Mouse (Mus musculus) stomach, embryonic 16.5 days (tissue): ENCODE results near the gene Naa15. TPM values are rescaled to one million over a fixed set of nuclear protein-coding genes. Genes with fewer than 3 reads are reported as not detected.
"Not testable (repeated sequence)": the region's sequence is repeated elsewhere in the genome, so short reads cannot be mapped to it uniquely, and the experiment has no call there.

Source experiments
- ATAC-seq: fragments of 200-750 bp; cut with Nextera tagmentation; 2 replicates; pipeline ENCODE4 v1.8.0; 2017; ENCODE audit warnings: moderate number of reproducible peaks, moderate TSS enrichment; ENCODE audit not compliant: insufficient read depth, low FRiP score
- H3K27ac ChIP-seq: fragments of 300-500 bp; sonication (generic); 2 replicates; pipeline ENCODE4 v1.5.1; 2014; ENCODE audit warnings: low read length
- H3K27me3 ChIP-seq: fragments of 300-500 bp; sonication (generic); 2 replicates; pipeline ENCODE4 v1.6.1; 2014; ENCODE audit warnings: low read length, control low read depth, mixed read lengths; ENCODE audit not compliant: control insufficient read depth, insufficient read depth
- H3K36me3 ChIP-seq: fragments of 300-500 bp; sonication (generic); 2 replicates; pipeline ENCODE4 v1.6.1; 2014; ENCODE audit warnings: low read length; ENCODE audit not compliant: control insufficient read depth, insufficient read depth
- H3K4me1 ChIP-seq: fragments of 300-500 bp; sonication (generic); 2 replicates; pipeline ENCODE4 v1.6.1; 2014; ENCODE audit warnings: low read length, control low read depth, mixed read lengths; ENCODE audit not compliant: control insufficient read depth, insufficient read depth
- H3K4me2 ChIP-seq: fragments of 300-500 bp; sonication (generic); 2 replicates; pipeline ENCODE4 v1.6.1; 2014; ENCODE audit warnings: low read depth, low read length, mixed read lengths
- H3K4me3 ChIP-seq: fragments of 300-500 bp; sonication (generic); replicated peaks from 2 replicates; pipeline ENCODE4 v1.5.1; 2014; ENCODE audit warnings: mild to moderate bottlenecking, low read length
- H3K9ac ChIP-seq: fragments of 300-500 bp; sonication (generic); 2 replicates; pipeline ENCODE4 v1.6.1; 2014; ENCODE audit warnings: low read length
- H3K9me3 ChIP-seq: fragments of 300-500 bp; sonication (generic); replicated peaks from 2 replicates; pipeline ENCODE4 v1.6.1; 2016; ENCODE audit warnings: low read length, control low read depth; ENCODE audit not compliant: control insufficient read depth
- WGBS: fragments of 180-500 bp; shearing (Covaris S2); extraction: QIAGEN DNeasy Blood & Tissue Kit; methylation state at CpG from one replicate; pipeline ENCODE4 v1.1.7; 2014; 5-methylcytosine and 5-hydroxymethylcytosine counted together
- polyA plus RNA-seq: library from polyadenylated mRNA; unstranded; fragments of >200 nt; fragmentation: Nextera tagmentation; extraction: Ambion mirVana; gene quantifications from 2 replicates; pipeline ENCODE4 v1.2.1, GENCODE M21; 2015

Naa15 gene
- polyA plus RNA-seq, 1 experiment from 2014 or later, result 28.9 TPM

DNA sequence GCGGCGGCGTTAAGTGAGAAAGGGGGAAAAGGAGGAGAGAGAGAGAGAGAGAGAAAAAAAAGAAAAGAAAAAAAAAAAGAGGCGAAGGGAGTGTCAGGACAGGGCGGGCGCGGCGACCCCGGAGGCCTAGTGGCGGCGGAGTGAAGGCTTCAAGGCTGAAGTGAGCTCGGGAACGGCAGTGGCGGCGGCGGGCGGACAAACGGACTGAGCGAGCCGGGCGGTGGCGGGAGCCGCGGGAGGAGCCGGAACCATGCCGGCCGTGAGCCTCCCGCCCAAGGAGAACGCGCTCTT is 1.1 kb downstream of the Naa15 start:
- under 1% methylated on average over 30 of the region's 30 CpGs for WGBS
- Histone ChIP-seq H3K9me3 (no peaks in the 10 kb centered on the region), H3K4me2 (peak overlapping the region; percentile 72), H3K36me3 (no peaks in the 10 kb centered on the region), H3K4me1 (peaks cover 21% of the 10 kb centered on the region), H3K4me3 (peak overlapping the region; percentile 93), H3K27me3 (no peaks in the 10 kb centered on the region), H3K27ac (peak overlapping the region; percentile 95), H3K9ac (peak overlapping the region; percentile 96)
- ATAC-seq, result no peak; the same call in 1 of the 2 replicates

DNA sequence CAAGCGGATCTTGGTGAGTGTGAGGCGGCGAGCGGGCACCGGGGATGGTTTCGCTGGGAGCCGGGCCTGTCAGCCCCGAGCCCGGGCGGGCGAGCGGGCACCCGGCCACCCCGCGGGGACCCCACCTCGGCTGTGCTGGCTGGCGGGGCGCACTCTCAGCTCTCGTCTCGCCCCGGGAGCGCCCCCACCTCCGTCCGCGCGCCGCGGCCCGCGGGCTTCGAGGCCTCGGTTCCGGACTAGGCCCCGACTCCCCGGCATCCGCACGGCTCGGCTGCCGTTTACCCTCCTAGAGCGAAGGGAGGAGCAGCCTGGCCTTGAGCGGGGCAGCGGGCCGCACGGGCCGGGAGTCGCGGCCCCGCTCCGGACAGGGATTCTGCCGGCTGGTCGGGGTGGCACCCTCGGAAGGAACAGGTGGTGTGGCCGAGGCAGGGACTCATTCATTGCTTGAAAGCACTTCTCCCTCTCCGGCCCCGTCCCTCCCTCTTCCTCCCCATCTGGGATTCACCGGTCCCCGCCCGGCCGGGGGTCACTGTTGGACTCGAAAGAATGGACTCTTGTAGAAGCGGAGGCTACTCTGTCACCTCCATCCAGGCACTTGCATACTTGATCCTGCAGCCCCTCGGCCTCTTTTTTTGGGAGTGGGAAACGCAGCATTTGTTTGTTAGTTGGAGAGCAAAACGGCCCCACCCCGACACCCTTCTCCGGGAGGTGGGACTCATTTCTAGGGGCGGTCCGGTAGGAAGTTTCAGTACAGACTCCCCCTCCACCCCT is 1.6 kb downstream of the Naa15 start:
- peak overlapping the region; percentile 96 for H3K9ac ChIP-seq
- H3K27ac ChIP-seq, result peak overlapping the region; percentile 95
- peak; percentile 48; the same call in 1 of the 2 replicates for ATAC-seq
- no peaks in the 10 kb centered on the region for H3K27me3 ChIP-seq
- H3K36me3 ChIP-seq, result no peaks in the 10 kb centered on the region
- H3K4me3 ChIP-seq, result peak overlapping the region; percentile 93
- H3K9me3 ChIP-seq, result no peaks in the 10 kb centered on the region
- peaks cover 21% of the 10 kb centered on the region for H3K4me1 ChIP-seq
- H3K4me2 ChIP-seq, result peak overlapping the region; percentile 72
- under 1% methylated on average over 68 of the region's 68 CpGs for WGBS

DNA sequence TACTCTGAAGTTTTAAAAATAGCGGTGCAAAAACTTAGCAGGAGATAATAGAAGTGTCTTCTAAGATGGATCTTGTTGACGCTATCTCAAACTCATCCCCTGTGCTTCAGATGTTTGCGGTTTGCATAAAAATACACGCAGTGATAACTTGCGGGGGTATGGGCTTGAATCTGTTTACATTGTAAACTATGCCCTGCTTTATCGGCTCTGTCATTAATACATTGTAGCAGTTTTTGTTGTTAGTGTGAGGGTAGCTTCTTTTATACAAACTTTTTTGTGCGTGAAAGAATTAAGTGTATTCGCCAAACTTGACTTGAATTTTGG is 2.1 kb downstream of the Naa15 start:
- H3K27ac ChIP-seq, result peak overlapping the region; percentile 95
- WGBS, result 7% methylated on average over 8 of the region's 8 CpGs
- peaks cover 21% of the 10 kb centered on the region for H3K4me1 ChIP-seq

DNA sequence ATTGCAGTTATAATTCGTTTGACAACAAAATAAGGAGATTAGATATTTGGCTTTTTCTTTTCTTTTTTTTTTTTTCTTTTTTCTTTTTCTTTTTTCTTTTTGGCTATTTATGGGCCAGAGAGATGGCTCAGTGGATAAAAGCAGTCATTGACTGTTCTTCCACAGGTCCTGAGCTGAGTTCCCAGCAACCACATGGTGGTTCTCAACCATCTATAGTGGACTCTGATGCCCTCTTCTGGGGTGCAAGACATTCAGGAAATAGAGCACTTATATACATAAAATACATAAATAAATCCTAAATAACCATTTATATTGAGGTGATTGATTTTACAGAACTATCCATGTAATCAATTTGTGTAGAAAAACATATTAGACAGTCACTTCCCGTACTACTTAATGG is 2.5 kb downstream of the Naa15 start:
- no peaks in the 10 kb centered on the region for H3K36me3 ChIP-seq
- 37% methylated on average over 2 of the region's 2 CpGs for WGBS
- H3K4me3 ChIP-seq, result peak overlapping the region; percentile 93
- no peak overlapping the region for H3K27ac ChIP-seq
- H3K27me3 ChIP-seq, result no peaks in the 10 kb centered on the region
- peak overlapping the region; percentile 72 for H3K4me2 ChIP-seq
- no peaks in the 10 kb centered on the region for H3K9me3 ChIP-seq
- no peak for ATAC-seq
- H3K9ac ChIP-seq, result no peak overlapping the region
- peaks cover 21% of the 10 kb centered on the region for H3K4me1 ChIP-seq

More for the DNA sequence above, 2.1 kb downstream of the Naa15 start:
- Histone ChIP-seq H3K9me3 (no peaks in the 10 kb centered on the region), H3K4me2 (peak overlapping the region; percentile 72), H3K27me3 (no peaks in the 10 kb centered on the region), H3K4me3 (peak overlapping the region; percentile 93), H3K36me3 (no peaks in the 10 kb centered on the region), H3K9ac (peak overlapping the region; percentile 96)
- no peak for ATAC-seq

DNA sequence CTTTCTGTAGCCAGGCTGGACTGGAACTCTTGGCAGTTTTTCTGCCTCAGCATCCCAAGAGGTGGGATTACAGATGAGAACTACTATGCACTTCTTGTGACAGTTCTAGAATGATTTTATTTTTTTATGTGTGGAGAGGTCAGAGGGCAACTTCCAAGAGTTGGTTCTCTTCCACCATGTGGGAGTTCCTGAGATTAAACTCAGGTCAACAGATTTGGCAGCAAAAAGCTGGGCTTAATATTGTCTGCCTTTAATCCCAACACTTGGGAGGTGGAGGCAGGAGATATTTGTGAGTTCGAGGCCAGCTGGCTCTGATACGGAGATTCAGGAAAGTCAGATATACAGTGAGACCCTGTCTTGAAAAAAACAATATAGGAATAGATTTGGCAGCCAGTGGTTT is 3.0 kb downstream of the Naa15 start:
- Histone ChIP-seq H3K4me3 (no peak overlapping the region), H3K9me3 (no peaks in the 10 kb centered on the region), H3K27me3 (no peaks in the 10 kb centered on the region), H3K4me2 (peak overlapping the region; percentile 72), H3K9ac (no peak overlapping the region), H3K36me3 (no peaks in the 10 kb centered on the region), H3K27ac (no peak overlapping the region), H3K4me1 (peaks cover 21% of the 10 kb centered on the region)
- ATAC-seq, result no peak
- 47% methylated on average over 2 of the region's 2 CpGs for WGBS

DNA sequence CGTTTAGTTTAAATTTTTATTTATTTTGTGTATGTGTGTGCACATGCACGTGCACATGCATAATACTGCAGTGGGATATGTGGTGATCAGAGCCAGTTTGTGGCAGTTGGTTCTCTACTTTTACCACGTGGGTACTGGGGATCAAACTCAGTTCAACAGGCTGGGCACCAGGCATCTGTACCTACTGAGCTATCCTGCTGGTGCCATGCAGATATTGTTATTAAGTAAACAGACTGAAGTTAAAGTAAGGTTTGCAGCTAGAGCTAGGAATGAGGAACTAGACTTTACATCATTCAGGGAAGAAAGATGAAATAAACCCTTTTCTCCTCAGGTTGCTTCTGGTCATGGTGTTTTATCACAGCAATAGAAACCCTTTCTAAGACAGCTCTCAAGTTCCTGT is 7.0 kb downstream of the Naa15 start:
- Histone ChIP-seq H3K9me3 (no peaks in the 10 kb centered on the region), H3K27me3 (no peaks in the 10 kb centered on the region), H3K9ac (no peak overlapping the region), H3K27ac (no peak overlapping the region), H3K4me3 (no peak overlapping the region), H3K4me1 (peaks cover 14% of the 10 kb centered on the region), H3K36me3 (no peaks in the 10 kb centered on the region), H3K4me2 (no peak overlapping the region)
- WGBS, result 61% methylated on average over 3 of the region's 3 CpGs
- ATAC-seq, result no peak

DNA sequence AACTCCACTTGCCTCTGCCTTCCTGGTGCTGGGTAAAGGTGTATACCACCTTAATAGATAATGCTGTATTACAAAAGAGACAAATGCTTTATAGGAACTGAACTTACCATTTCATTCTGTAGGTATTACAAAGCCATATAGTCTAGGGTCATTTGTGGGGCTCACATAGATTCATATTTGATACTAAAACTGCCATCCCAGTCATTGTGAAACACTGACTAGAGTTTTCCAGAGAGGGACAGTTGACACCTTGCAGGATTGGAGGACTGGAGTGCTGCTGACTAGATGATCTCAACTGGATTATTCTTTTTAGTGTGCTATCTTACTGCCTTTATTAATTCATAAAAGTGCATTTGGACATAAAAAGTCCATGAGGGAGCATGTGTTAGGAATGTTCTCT is 10.4 kb downstream of the Naa15 start:
- H3K9ac ChIP-seq, result no peak overlapping the region
- no peak for ATAC-seq
- H3K4me2 ChIP-seq, result no peak overlapping the region
- no peaks in the 10 kb centered on the region for H3K4me1 ChIP-seq
- H3K27me3 ChIP-seq, result no peaks in the 10 kb centered on the region
- no peak overlapping the region for H3K4me3 ChIP-seq
- no peaks in the 10 kb centered on the region for H3K36me3 ChIP-seq
- no peaks in the 10 kb centered on the region for H3K9me3 ChIP-seq
- H3K27ac ChIP-seq, result no peak overlapping the region

DNA sequence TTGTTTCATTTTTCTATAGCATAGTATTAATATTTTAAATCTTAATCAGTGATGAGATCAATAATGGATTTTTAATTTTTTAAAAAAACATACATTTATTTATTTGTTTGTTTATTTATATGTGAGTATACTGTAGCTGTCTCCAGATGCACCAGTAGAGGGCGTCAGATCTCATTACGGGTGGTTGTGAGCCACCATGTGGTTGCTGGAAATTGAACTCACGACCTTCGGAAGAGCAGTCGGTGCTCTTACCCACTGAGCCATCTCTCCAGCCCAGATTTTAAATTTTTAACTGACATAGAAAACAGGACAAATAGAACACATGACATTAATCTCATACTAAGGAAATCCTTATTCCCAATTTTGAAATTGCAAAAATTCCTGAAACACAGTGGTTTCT is 19.4 kb downstream of the Naa15 start:
- H3K27me3 ChIP-seq, ATAC-seq, H3K9ac ChIP-seq, H3K36me3 ChIP-seq, H3K4me2 ChIP-seq, H3K4me1 ChIP-seq, H3K4me3 ChIP-seq, H3K9me3 ChIP-seq, H3K27ac ChIP-seq: not testable (repeated sequence)
- whole genome bisulfite sequencing, result 82% methylated on average over 5 of the region's 5 CpGs

DNA sequence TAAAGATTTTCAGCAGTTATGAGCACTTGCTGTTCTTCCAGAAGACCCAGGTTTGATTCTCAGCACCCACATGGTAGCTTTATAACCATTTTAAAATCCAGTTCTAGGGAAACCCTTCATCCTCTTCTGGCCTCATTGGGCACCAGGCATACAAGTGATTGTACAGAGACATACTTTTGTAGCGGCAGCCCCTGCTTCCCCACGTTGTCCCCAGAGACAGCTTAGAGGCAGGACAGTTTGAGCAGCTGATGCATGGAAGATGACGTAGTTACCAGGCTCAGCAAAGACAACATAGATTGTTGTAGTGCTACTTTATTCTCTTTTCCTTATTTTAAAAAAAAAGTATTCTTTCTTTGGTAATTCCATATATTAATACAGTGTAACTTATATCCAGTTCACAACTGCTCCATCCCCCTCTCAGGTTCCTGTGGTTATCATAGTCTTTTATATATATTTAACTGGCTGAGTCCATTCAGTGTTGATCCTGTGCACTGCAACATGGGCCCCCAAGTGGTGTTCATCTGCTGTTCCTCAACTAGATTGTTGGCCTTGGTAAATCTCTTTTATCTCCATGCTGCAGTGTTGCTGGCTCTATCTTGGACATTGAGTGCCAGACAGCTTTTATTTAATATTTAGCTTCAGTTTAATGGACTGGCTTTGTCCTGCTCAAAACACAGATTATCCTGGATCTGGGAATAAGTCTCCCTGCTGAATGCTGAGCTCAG is 20.1 kb downstream of the Naa15 start:
- no peak overlapping the region for H3K4me3 ChIP-seq
- ATAC-seq, result no peak

More for the DNA sequence above, 20.1 kb downstream of the Naa15 start:
- Histone ChIP-seq H3K4me1 (no peaks in the 10 kb centered on the region), H3K4me2 (no peak overlapping the region), H3K27ac (no peak overlapping the region), H3K9ac (no peak overlapping the region), H3K9me3 (0 out of 2 replicates have a peak, but pooled peaks cover 3% of the 10 kb centered on the region), H3K36me3 (no peaks in the 10 kb centered on the region), H3K27me3 (no peaks in the 10 kb centered on the region)
- WGBS, result 91% methylated on average over 3 of the region's 3 CpGs
